In the genomic region with DNA sequence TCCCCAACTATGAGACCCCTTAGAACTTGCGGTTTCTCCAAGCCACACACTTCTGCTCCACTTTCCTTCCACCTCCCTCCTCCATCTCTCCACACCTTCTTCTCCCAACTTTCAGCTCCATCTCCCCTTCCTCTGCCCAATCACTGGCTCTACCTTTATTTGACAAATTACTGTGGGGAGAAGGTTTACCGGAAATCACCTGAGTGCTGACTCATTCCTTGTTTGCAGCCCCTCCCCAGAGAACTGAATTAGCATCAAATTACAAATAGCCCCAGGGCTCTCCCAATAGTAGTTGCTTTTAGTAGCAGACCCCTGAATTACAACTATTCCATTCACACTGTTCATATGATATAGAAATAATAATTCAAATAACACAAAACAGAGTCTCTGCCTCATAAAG, we compare ENCODE assay signal across 16 mouse cellular contexts.
"Had no signal": no experiment of that assay in that cellular context is flagged by ENCODE, and none has a peak within 500 bp of the region (broad histone marks: within the 10 kb centered on the region; RNA-seq: fewer than 3 reads in every experiment).

No protein-coding gene starts in this region.

- DNase-seq: lung, adult 18-20 months; lung, embryonic 14.5 days; lung, postnatal 10 days; lung, postnatal 4 days; midbrain, embryonic 14.5 days; right cerebral cortex, postnatal 14 days; right cerebral cortex, postnatal 4 days; spleen, adult 18-20 months; thymus, adult 18-20 months; thymus, postnatal 14 days; thymus, postnatal 36 days had no signal

- H3K27ac ChIP-seq: midbrain, embryonic 10.5 days; midbrain, embryonic 12.5 days; neural tube, embryonic 13.5 days; neural tube, embryonic 15.5 days had no signal

- H3K9me3 ChIP-seq: midbrain, embryonic 10.5 days; midbrain, embryonic 12.5 days; neural tube, embryonic 13.5 days; neural tube, embryonic 15.5 days had no signal

- H3K4me3 ChIP-seq: midbrain, embryonic 10.5 days; midbrain, embryonic 12.5 days; myocyte; neural tube, embryonic 13.5 days; neural tube, embryonic 15.5 days had no signal

- H3K36me3 ChIP-seq: midbrain, embryonic 10.5 days; midbrain, embryonic 12.5 days; neural tube, embryonic 13.5 days; neural tube, embryonic 15.5 days had no signal

- H3K4me1 ChIP-seq: midbrain, embryonic 10.5 days; midbrain, embryonic 12.5 days; neural tube, embryonic 13.5 days had no signal

- H3K27me3 ChIP-seq: midbrain, embryonic 12.5 days; neural tube, embryonic 13.5 days; neural tube, embryonic 15.5 days had no signal
